Mouse (Mus musculus) left cerebral cortex, adult 18-20 months (tissue): Measurements from ENCODE around the gene Rpl5. TPM values are rescaled to one million over a fixed set of nuclear protein-coding genes. Genes with fewer than 3 reads are reported as not detected.

ENCODE experiments used
- DNase-seq, 2 experiments: peaks; one replicate each; pipeline ENCODE4 v3.0.0; 2021 to 2022; ENCODE audit warnings: low spot score in 2 of 2, mixed read lengths in 1 of 2
- total RNA-seq, 2 experiments: library from RNA; stranded (reverse); gene quantifications; 2 replicates each; pipeline ENCODE4 v1.2.3; 2021

The Rpl5 gene
- total RNA-seq, 2 experiments from 2014 or later, result 48.6 to 54.7 TPM

GRCm38 (mm10) chr5:107939701-107940100 is 39.4 kb downstream of the Rpl5 start:
- DNase-seq, result no peak

GRCm38 (mm10) chr5:107941222-107941621 is 40.9 kb downstream of the Rpl5 start:
- DNase-seq, result no peak

DNA sequence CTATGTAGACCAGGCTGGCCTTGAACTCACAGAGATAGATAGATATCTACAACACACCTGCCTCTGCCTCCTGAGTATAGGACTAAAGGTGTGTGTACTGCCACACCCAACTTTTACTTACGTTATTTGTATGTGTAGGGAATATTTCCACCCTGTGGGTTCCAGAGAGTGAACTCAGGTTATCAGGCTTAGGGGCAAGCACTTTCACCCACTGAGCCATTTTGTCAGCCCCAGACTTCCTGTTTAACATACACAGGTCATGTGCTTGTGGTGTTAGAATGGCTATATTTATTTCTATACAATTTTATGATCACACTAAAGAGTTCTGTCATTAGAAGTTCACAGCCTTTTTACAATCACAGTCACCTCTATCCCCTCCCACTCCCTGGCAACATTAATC is 42.6 kb downstream of the Rpl5 start:
- no peak for DNase-seq

DNA sequence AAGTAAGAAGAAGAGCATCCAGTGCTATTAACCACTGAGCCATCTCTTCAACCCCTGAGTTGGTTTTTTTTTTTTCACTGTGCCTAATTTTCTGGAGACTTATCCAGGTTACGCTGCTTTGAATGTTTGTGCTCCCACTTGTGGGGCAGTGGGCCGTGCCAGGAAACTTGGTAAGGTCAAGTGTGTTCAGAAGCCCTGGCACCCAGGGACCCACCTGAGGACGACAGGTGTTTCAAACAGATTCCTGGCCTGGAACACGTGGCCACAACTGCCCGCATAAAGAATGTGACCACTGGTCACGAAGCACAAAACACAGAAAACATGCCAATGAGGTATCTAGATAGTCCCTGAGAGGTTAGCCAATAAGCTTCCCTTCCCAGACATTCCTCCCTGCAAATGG is 43.2 kb downstream of the Rpl5 start:
- DNase-seq, result no peak

GRCm38 (mm10) chr5:107946475-107946874 is 46.2 kb downstream of the Rpl5 start:
- no peak for DNase-seq

DNA sequence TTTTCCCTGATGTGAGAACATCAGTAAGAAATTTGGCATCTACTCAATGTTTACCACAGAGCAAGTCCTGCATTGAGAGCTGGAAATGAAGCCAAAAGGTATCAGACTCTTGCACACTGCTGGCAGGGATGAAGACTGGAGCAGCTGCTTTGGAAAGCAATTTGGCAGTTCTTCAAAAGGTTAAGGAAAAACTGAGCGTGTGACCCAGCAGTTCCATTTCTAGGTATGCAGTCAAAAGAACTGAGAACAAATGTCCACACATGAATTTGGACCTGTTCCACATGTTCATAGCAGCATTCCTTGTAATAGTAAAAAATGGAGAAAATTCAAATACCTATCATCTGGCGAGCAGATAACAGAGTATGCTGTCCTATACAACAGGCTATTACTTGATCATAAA is 47.2 kb downstream of the Rpl5 start:
- no peak for DNase-seq

- DNase-seq, result no peak
Measured at GRCm38 (mm10) chr5:107948899-107949298, 48.6 kb downstream of the Rpl5 start.

- no peak for DNase-seq
Measured at GRCm38 (mm10) chr5:107949607-107950006, 49.3 kb downstream of the Rpl5 start.

DNA sequence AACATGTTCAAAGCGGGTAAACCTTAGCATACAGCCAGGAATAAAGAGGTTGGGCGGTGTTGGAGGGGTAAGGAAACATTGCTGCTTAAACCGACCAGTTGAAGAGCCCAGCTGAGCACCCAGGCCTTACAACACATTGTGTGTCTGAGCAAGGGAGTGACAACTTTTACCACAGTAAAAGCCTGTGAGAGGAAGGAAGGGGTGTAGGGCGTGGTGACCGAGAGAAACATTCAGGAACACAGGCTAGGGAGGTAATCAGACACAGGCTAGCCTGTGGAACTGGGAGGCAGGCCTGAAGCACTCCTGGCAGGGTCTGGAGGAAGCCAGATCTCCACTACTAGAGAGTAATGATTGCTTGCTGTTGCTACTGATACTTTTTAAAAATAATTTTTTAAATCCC is 50.3 kb downstream of the Rpl5 start:
- no peak for DNase-seq

Other genes with a start within 250 kb of the Rpl5 start
- gene Gfi1, start 174.5 kb upstream of the Rpl5 start, total RNA-seq, result not detected
- gene Ube2d2b, start 70.4 kb upstream of the Rpl5 start, total RNA-seq, result not detected
- 10 to 100 TPM; 86.1 to 87.2 TPM for gene Evi5, start 25.4 kb upstream of the Rpl5 start, total RNA-seq
- 10 to 100 TPM; 29.1 to 36.2 TPM for gene Fam69a, start 86.6 kb downstream of the Rpl5 start, total RNA-seq
- gene Mtf2, start 165.2 kb downstream of the Rpl5 start, total RNA-seq, result 10 to 100 TPM; 57.4 to 58.0 TPM
- gene Tmed5, start 232.1 kb downstream of the Rpl5 start, total RNA-seq, result 10 to 100 TPM; 28.6 to 30.3 TPM
- gene Ccdc18, start 232.4 kb downstream of the Rpl5 start, total RNA-seq, result 1 to 10 TPM; 1.4 to 1.6 TPM